Mouse (Mus musculus): Measurements from ENCODE around the gene Tmem179b.

Gene Tmem179b

GRCm38 (mm10) chr19:8774086-8774835 is at the start of gene Tmem179b:
Gene Tmem179b (minus strand): TSS chr19:8774467.
- peak; percentile 87 to 95 for DNase-seq (ENCODE audit: low read depth in 1 of 2, low spot score in 2 of 2)

- no peak for DNase-seq (ENCODE audit: low read depth in 1 of 2, low spot score in 2 of 2)
Measured at GRCm38 (mm10) chr19:8822696-8823095, 48.4 kb upstream of the Tmem179b start.

GRCm38 (mm10) chr19:8821146-8821545 is 46.9 kb upstream of the Tmem179b start:
- no peak for DNase-seq (ENCODE audit: low read depth in 1 of 2, low spot score in 2 of 2)

- no peak for DNase-seq (ENCODE audit: low read depth in 1 of 2, low spot score in 2 of 2)
Measured at GRCm38 (mm10) chr19:8820424-8820956, 46.2 kb upstream of the Tmem179b start.

GRCm38 (mm10) chr19:8819596-8820423 is 45.5 kb upstream of the Tmem179b start, which contains the start of gene Hnrnpul2:
Gene Hnrnpul2 (plus strand): TSS chr19:8820010.
- DNase-seq (ENCODE audit: low read depth in 1 of 2, low spot score in 2 of 2) = peak; percentile 95 to 96

GRCm38 (mm10) chr19:8818801-8819595 is 44.7 kb upstream of the Tmem179b start, which contains the start of gene Ttc9c:
Gene Ttc9c (minus strand): TSS chr19:8819333.
- peak; percentile 89 to 90 for DNase-seq (ENCODE audit: low read depth in 1 of 2, low spot score in 2 of 2)

- no peak for DNase-seq (ENCODE audit: low read depth in 1 of 2, low spot score in 2 of 2)
Measured at GRCm38 (mm10) chr19:8818301-8818798, 44.1 kb upstream of the Tmem179b start.

- no peak for DNase-seq (ENCODE audit: low read depth in 1 of 2, low spot score in 2 of 2)
Measured at GRCm38 (mm10) chr19:8817001-8817400, 42.7 kb upstream of the Tmem179b start.

GRCm38 (mm10) chr19:8815812-8816211 is 41.5 kb upstream of the Tmem179b start:
- DNase-seq (ENCODE audit: low read depth in 1 of 2, low spot score in 2 of 2) = no peak

- no peak for DNase-seq (ENCODE audit: low read depth in 1 of 2, low spot score in 2 of 2)
Measured at GRCm38 (mm10) chr19:8806810-8807209, 32.5 kb upstream of the Tmem179b start.

- no peak for DNase-seq (ENCODE audit: low read depth in 1 of 2, low spot score in 2 of 2)
Measured at GRCm38 (mm10) chr19:8803879-8804660, 29.8 kb upstream of the Tmem179b start.

GRCm38 (mm10) chr19:8803204-8803780 is 29.0 kb upstream of the Tmem179b start:
- no peak for DNase-seq (ENCODE audit: low read depth in 1 of 2, low spot score in 2 of 2)

GRCm38 (mm10) chr19:8802130-8802821 is 28.0 kb upstream of the Tmem179b start, which contains the start of gene Zbtb3:
Gene Zbtb3 (plus strand): TSS chr19:8802555.
- peak; percentile 90 to 93 for DNase-seq (ENCODE audit: low read depth in 1 of 2, low spot score in 2 of 2)

- DNase-seq (ENCODE audit: low read depth in 1 of 2, low spot score in 2 of 2) = no peak
Measured at GRCm38 (mm10) chr19:8798947-8799315, 24.7 kb upstream of the Tmem179b start.

- peak; percentile 53 to 81 for DNase-seq (ENCODE audit: low read depth in 1 of 2, low spot score in 2 of 2)
Measured at GRCm38 (mm10) chr19:8798264-8798946, 24.1 kb upstream of the Tmem179b start, which contains the start of gene Polr2g. Gene Polr2g (minus strand): TSS chr19:8798577.

- no peak for DNase-seq (ENCODE audit: low read depth in 1 of 2, low spot score in 2 of 2)
Measured at GRCm38 (mm10) chr19:8790171-8790570, 15.9 kb upstream of the Tmem179b start.

GRCm38 (mm10) chr19:8789171-8789570 is 14.9 kb upstream of the Tmem179b start:
- no peak for DNase-seq (ENCODE audit: low read depth in 1 of 2, low spot score in 2 of 2)

- DNase-seq (ENCODE audit: low read depth in 1 of 2, low spot score in 2 of 2) = no peak
Measured at GRCm38 (mm10) chr19:8788521-8788920, 14.3 kb upstream of the Tmem179b start.

Measured in monocyte, adult 2 months (primary cell).